Mouse (Mus musculus) heart, postnatal 0 days (tissue): Measurements from ENCODE around the gene Srpk2. TPM values are rescaled to one million over a fixed set of nuclear protein-coding genes. Genes with fewer than 3 reads are reported as not detected.

Experiments
- ATAC-seq: fragments of 200-750 bp; cut with Nextera tagmentation; 2 replicates; pipeline ENCODE4 v1.8.0; 2017; ENCODE audit warnings: low read depth, moderate number of reproducible peaks, moderate library complexity; ENCODE audit not compliant: insufficient read depth
- DNase-seq: peaks from one replicate; pipeline ENCODE4 v3.0.0-alpha.2; 2016; ENCODE audit warnings: low spot score
- H3K27ac ChIP-seq: fragments of 300-500 bp; sonication (generic); 2 replicates; pipeline ENCODE4 v1.5.1; 2014; ENCODE audit warnings: low read depth, mild to moderate bottlenecking
- H3K27me3 ChIP-seq: fragments of 300-500 bp; sonication (generic); 2 replicates; pipeline ENCODE4 v1.6.1; 2014; ENCODE audit warnings: low read length, mixed read lengths; ENCODE audit not compliant: control insufficient read depth, insufficient read depth
- H3K36me3 ChIP-seq: fragments of 300-500 bp; sonication (generic); replicated peaks from 2 replicates; pipeline ENCODE4 v1.6.1; 2014; ENCODE audit warnings: low read length, mixed read lengths; ENCODE audit not compliant: control insufficient read depth, insufficient read depth
- H3K4me1 ChIP-seq: fragments of 300-500 bp; sonication (generic); 2 replicates; pipeline ENCODE4 v1.6.1; 2014; ENCODE audit warnings: antibody characterized with exemption; ENCODE audit not compliant: control insufficient read depth, insufficient read depth
- H3K4me2 ChIP-seq: fragments of 300-500 bp; sonication (generic); 2 replicates; pipeline ENCODE4 v1.6.1; 2014; ENCODE audit warnings: low read depth, mild to moderate bottlenecking, low read length, moderate library complexity
- H3K4me3 ChIP-seq: fragments of 300-500 bp; sonication (generic); 2 replicates; pipeline ENCODE4 v1.5.1; 2014; ENCODE audit warnings: low read depth, low read length
- H3K9ac ChIP-seq: fragments of 300-500 bp; sonication (generic); replicated peaks from 2 replicates; pipeline ENCODE4 v1.6.1; 2014; ENCODE audit warnings: low read depth, low read length, mixed read lengths
- H3K9me3 ChIP-seq: fragments of 300-500 bp; sonication (generic); replicated peaks from 2 replicates; pipeline ENCODE4 v1.6.1; 2016; ENCODE audit warnings: low read length; ENCODE audit not compliant: control insufficient read depth
- CTCF ChIP-seq: IDR thresholded peaks from 2 replicates; pipeline ENCODE4 v1.5.1; 2016; ENCODE audit warnings: antibody characterized with exemption, control low read depth, low read depth
- EP300 ChIP-seq: IDR thresholded peaks from 2 replicates; pipeline ENCODE4 v1.6.1; 2016; ENCODE audit warnings: antibody characterized with exemption, low read depth
- WGBS: fragments of 180-500 bp; shearing (Covaris S2); extraction: QIAGEN DNeasy Blood & Tissue Kit; methylation state at CpG from one replicate; pipeline ENCODE4 v1.1.7; 2014; 5-methylcytosine and 5-hydroxymethylcytosine counted together
- polyA plus RNA-seq: library from polyadenylated mRNA; unstranded; fragments of >200 nt; fragmentation: Nextera tagmentation; extraction: Ambion mirVana; gene quantifications from 2 replicates; pipeline ENCODE4 v1.2.1, GENCODE M21; 2015
- total RNA-seq: library from RNA; depleted of rRNA; stranded (reverse); fragments of >200 nt; gene quantifications from 2 replicates; pipeline ENCODE4 v1.2.3, GENCODE M21; 2014; ENCODE audit warnings: low replicate concordance

The Srpk2 gene
- total and polyA plus RNA-seq, 2 experiments from 2014 or later = 14.7 to 52.9 TPM

- DNase-seq (no peak), ATAC-seq (no peak)
- Histone ChIP-seq H3K27ac (no peak overlapping the region), H3K36me3 (peaks cover 26% of the 10 kb centered on the region), H3K4me1 (no peaks in the 10 kb centered on the region), H3K9ac (no peak overlapping the region), H3K9me3 (no peaks in the 10 kb centered on the region), H3K27me3 (no peaks in the 10 kb centered on the region), H3K4me2 (no peak overlapping the region), H3K4me3 (no peak overlapping the region)
- TF ChIP-seq EP300 (no peak), CTCF (no peak)
- WGBS = 83% methylated on average over 5 of the region's 5 CpGs
Measured at GRCm38 (mm10) chr5:23568188-23568587, 116.2 kb downstream of the Srpk2 start.

- WGBS = 90% methylated on average over 6 of the region's 6 CpGs
- ATAC-seq (no peak), DNase-seq (no peak)
- TF ChIP-seq CTCF (no peak), EP300 (no peak)
- Histone ChIP-seq H3K36me3 (peaks cover 35% of the 10 kb centered on the region), H3K9ac (no peak overlapping the region), H3K27ac (no peak overlapping the region), H3K4me3 (no peak overlapping the region), H3K27me3 (no peaks in the 10 kb centered on the region), H3K9me3 (no peaks in the 10 kb centered on the region), H3K4me2 (no peak overlapping the region), H3K4me1 (no peaks in the 10 kb centered on the region)
Measured at GRCm38 (mm10) chr5:23566382-23566781, 118.0 kb downstream of the Srpk2 start.

GRCm38 (mm10) chr5:23562278-23563060, 121.9 kb downstream of the Srpk2 start:
- H3K36me3 ChIP-seq = peaks cover 41% of the 10 kb centered on the region
- H3K27me3 ChIP-seq = no peaks in the 10 kb centered on the region
- no peak overlapping the region for H3K9ac ChIP-seq
- WGBS = 68% methylated on average over 4 of the region's 4 CpGs
- H3K4me2 ChIP-seq = no peak overlapping the region
- H3K4me1 ChIP-seq = no peaks in the 10 kb centered on the region
- TF ChIP-seq EP300 (no peak), CTCF (no peak)
- no peak overlapping the region for H3K27ac ChIP-seq
- ATAC-seq = no peak
- H3K4me3 ChIP-seq = no peak overlapping the region
- DNase-seq = no peak
- no peaks in the 10 kb centered on the region for H3K9me3 ChIP-seq

GRCm38 (mm10) chr5:23561227-23561626, 123.2 kb downstream of the Srpk2 start:
- TF ChIP-seq EP300 = no peak
- no peak for TF ChIP-seq CTCF
- WGBS = 90% methylated on average over 2 of the region's 2 CpGs
- no peaks in the 10 kb centered on the region for H3K27me3 ChIP-seq
- peaks cover 41% of the 10 kb centered on the region for H3K36me3 ChIP-seq
- no peak overlapping the region for H3K27ac ChIP-seq
- no peak for DNase-seq
- H3K4me3 ChIP-seq = no peak overlapping the region
- no peak overlapping the region for H3K4me2 ChIP-seq
- H3K4me1 ChIP-seq = peaks cover 2% of the 10 kb centered on the region; the same call in 1 of the 2 replicates
- no peak for ATAC-seq
- H3K9ac ChIP-seq = no peak overlapping the region
- H3K9me3 ChIP-seq = no peaks in the 10 kb centered on the region

- Histone ChIP-seq H3K9me3 (no peaks in the 10 kb centered on the region), H3K4me1 (peaks cover 5% of the 10 kb centered on the region; the same call in 1 of the 2 replicates), H3K27me3 (no peaks in the 10 kb centered on the region), H3K4me2 (no peak overlapping the region), H3K4me3 (no peak overlapping the region), H3K9ac (no peak overlapping the region), H3K36me3 (peaks cover 39% of the 10 kb centered on the region), H3K27ac (no peak overlapping the region)
- 75% methylated on average over 4 of the region's 4 CpGs for WGBS
- ATAC-seq (no peak), DNase-seq (no peak)
- TF ChIP-seq EP300 (no peak), CTCF (no peak)
Measured at GRCm38 (mm10) chr5:23560171-23560570, 124.2 kb downstream of the Srpk2 start.
